Mouse (Mus musculus) inflammation-experienced regulatory T-cells, adult 6 months (primary cell): ENCODE measurements around the gene Gm4498. TPM values are rescaled to one million over a fixed set of nuclear protein-coding genes. Genes with fewer than 3 reads are reported as not detected.
"Not testable (repeated sequence)": the region's sequence is repeated elsewhere in the genome, so short reads cannot be mapped to it uniquely, and the experiment has no call there.

ENCODE experiments used
- ATAC-seq: one replicate; pipeline ENCODE4 v1.8.0; 2017
- polyA plus RNA-seq, 3 experiments: library from polyadenylated mRNA; unstranded; fragments of 100-300 nt; shearing (Covaris generic); gene quantifications; one replicate each; pipeline ENCODE4 v1.2.1; 2017

The Gm4498 gene
- polyA plus RNA-seq: not detected

DNA sequence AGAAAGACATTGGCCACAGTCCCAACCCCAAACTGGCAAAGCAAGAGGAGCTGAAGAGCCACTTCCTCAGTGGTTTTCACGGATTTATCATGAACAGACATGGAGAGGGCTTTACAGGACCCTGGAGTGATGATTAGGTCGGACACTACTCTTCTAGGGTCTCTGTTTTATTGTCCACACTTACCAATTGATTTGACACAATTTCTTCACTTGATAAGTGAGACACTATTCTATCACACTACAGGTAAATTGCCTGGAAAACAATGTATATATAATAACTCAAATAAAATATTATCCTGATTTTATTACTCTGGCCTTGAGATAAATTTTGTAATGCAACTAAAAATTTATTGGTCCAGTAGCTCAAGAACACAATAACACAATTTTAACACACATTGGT lies at the start of gene Gm4498:
Gm4498 (minus strand) TSS at position 101 of the 400 bp plus-strand sequence.
- not testable (repeated sequence) for ATAC-seq

DNA sequence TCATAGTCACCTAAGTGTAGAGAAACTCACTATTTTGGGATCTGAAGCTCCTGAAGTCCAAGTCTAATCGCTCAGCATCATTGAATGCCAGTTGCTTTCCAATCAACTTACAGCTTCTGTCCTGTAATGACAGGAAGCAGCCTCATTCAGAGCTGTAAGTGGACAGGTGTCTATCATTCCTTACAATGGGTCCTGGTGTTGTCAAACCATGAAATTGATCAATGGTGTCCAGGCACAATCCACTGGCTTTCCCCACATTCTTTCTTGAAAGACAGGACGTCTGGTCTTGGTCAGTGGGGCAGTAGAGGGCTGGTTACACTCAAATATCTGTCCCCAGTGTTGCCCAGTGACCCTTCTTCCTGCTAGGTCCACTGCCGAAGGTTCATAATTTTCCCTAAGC lies 29.1 kb upstream of the Gm4498 start, which contains the start of gene Gm5890:
Gm5890 (minus strand) TSS at position 101 of the 400 bp plus-strand sequence.
- ATAC-seq: not testable (repeated sequence)

DNA sequence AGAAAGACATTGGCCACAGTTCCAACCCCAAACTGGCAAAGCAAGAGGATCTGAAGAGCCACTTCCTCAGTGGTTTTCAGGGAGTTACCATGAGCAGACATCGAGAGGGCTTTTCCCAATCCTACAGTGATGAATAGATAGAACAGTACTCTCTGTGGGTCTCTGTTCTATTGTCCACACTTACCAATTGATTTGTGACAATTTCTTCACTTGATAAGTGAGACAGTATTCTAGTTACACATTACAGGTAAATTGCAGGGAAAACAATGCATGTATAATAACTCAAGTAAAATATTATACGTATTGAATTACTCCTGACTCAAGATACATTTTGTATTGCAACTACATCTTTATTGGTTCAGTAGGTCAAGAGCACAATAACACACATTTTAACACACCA lies 28.1 kb downstream of the Gm4498 start, which contains the start of gene Gm6164:
Gm6164 (minus strand) TSS at position 101 of the 400 bp plus-strand sequence.
- ATAC-seq: not testable (repeated sequence)

DNA sequence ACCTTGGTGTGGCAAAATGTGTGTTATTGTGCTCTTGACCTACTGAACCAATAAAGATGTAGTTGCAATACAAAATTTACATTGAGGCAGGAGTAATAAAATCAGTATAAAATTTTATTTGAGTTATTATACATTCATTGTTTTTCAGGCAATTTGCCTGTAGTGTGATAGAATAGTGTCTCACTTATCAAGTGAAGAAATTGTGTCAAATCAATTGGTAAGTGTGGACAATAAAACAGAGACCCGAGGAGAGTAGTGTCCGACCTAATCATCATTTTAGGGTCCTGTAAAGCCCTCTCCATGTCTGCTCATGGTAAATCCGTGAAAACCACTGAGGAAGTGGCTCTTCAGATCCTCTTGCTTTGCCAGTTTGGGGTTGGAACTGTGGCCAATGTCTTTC lies 40.2 kb downstream of the Gm4498 start, which contains the start of gene Vmn1r95:
Vmn1r95 (plus strand) TSS at position 301 of the 400 bp plus-strand sequence.
- not testable (repeated sequence) for ATAC-seq

Other genes with a start within 250 kb of the Gm4498 start
- not detected for gene Nlrp9b, start 242.4 kb downstream of the Gm4498 start, polyA plus RNA-seq
- not detected for gene Vmn1r91, start 134.1 kb downstream of the Gm4498 start, polyA plus RNA-seq
- gene Gm16442, start 111.2 kb downstream of the Gm4498 start, polyA plus RNA-seq: not detected
- gene Vmn1r93, start 94.7 kb downstream of the Gm4498 start, polyA plus RNA-seq: not detected
- not detected for gene Vmn1r94, start 65.5 kb downstream of the Gm4498 start, polyA plus RNA-seq
- gene Vmn1r95, start 40.1 kb downstream of the Gm4498 start, polyA plus RNA-seq: not detected
- gene Gm6164, start 28.2 kb downstream of the Gm4498 start, polyA plus RNA-seq: not detected
- not detected for gene Gm5890, start 29.0 kb upstream of the Gm4498 start, polyA plus RNA-seq
- not detected for gene Gm4133, start 100.2 kb upstream of the Gm4498 start, polyA plus RNA-seq
- gene Gm5728, start 141.6 kb upstream of the Gm4498 start, polyA plus RNA-seq: not detected
- not detected for gene Vmn1r100, start 184.1 kb upstream of the Gm4498 start, polyA plus RNA-seq
- gene Vmn1r101, start 208.8 kb upstream of the Gm4498 start, polyA plus RNA-seq: not detected
- gene Gm10670, start 241.1 kb upstream of the Gm4498 start, polyA plus RNA-seq: not detected